ENCODE assay signal across 8 mouse cellular contexts in the genomic region with DNA sequence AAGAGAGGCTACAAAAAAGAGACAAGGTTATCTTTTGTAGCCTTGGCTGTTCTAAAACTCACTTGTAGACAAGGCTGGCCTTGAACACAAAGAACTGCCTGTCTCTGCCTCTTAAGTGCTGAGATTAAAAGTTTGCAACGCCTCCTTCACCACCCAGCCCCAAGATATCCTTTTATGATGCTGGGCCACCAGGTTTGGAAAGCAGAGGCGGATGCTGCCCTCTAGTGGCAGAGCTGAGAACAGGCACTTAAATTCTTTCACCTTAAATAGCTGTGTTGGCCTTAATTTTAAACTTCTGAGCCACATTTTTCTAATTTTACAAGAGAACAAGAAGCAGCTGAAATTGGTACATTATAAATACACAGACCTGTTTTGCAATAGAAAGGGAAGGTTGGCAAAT.
A peak's percentile ranks its signal among the peaks of the same experiment; 100 is the strongest.
DNase-seq lines count a peak whose midpoint lies in the region; ATAC-seq and TF ChIP-seq lines count a peak whose summit lies in the region.

No protein-coding gene starts in this region.

- TF ChIP-seq POLR2A in spleen, adult 2 months (IDR thresholded peaks at IDR 0.05; ENCODE audit: low read depth, low read length): no peak

- DNase-seq in forebrain, embryonic 10.5 days (ENCODE audit: extremely low spot score, low spot score): peak; percentile 34
- DNase-seq in spleen, adult 2 months (ENCODE audit: low read depth in 1 of 2, low spot score in 2 of 2): no peak
- no peak for DNase-seq in spleen, postnatal 4 days (ENCODE audit: low spot score in 2 of 2)
- peak; percentile 50 for DNase-seq in embryonic facial prominence, embryonic 14.5 days (ENCODE audit: low spot score)
- peak; percentile 21 for DNase-seq in thymus, postnatal 14 days
- DNase-seq in urinary bladder, adult 18-20 months (ENCODE audit: low spot score in 2 of 2): no peak

- ATAC-seq in forebrain, embryonic 15.5 days (replicated peaks): no peak
- ATAC-seq in embryonic facial prominence, embryonic 14.5 days (ENCODE audit: low read depth): no peak
- ATAC-seq in kidney, embryonic 15.5 days (replicated peaks; ENCODE audit: low FRiP score): no peak

- TF ChIP-seq CTCF in spleen, adult 2 months (IDR thresholded peaks at IDR 0.05; ENCODE audit: extremely low read depth, insufficient read depth, insufficient read length, insufficient replicate concordance): peak; percentile 52; the same call in 1 of the 2 replicates

- H3K9me3 ChIP-seq in forebrain, embryonic 10.5 days: no peaks in the 10 kb centered on the region
- no peaks in the 10 kb centered on the region for H3K9me3 ChIP-seq in forebrain, embryonic 15.5 days
- H3K9me3 ChIP-seq in embryonic facial prominence, embryonic 14.5 days (ENCODE audit: control insufficient read depth, low read length): no peaks in the 10 kb centered on the region
- no peaks in the 10 kb centered on the region for H3K9me3 ChIP-seq in kidney, embryonic 15.5 days (replicated peaks)

- H3K4me3 ChIP-seq in forebrain, embryonic 10.5 days: no peak overlapping the region
- no peak overlapping the region for H3K4me3 ChIP-seq in forebrain, embryonic 15.5 days
- no peak overlapping the region for H3K4me3 ChIP-seq in spleen, adult 2 months (ENCODE audit: extremely low read depth, insufficient read depth, insufficient read length)
- H3K4me3 ChIP-seq in embryonic facial prominence, embryonic 14.5 days (ENCODE audit: low read depth, low read length): no peak overlapping the region
- H3K4me3 ChIP-seq in kidney, embryonic 15.5 days (replicated peaks): no peak overlapping the region

- no peak overlapping the region for H3K27ac ChIP-seq in forebrain, embryonic 10.5 days
- H3K27ac ChIP-seq in forebrain, embryonic 15.5 days (replicated peaks): no peak overlapping the region
- no peak overlapping the region for H3K27ac ChIP-seq in spleen, adult 2 months (ENCODE audit: insufficient read depth, low read length)
- H3K27ac ChIP-seq in embryonic facial prominence, embryonic 14.5 days (replicated peaks; ENCODE audit: low read depth, low read length): no peak overlapping the region
- H3K27ac ChIP-seq in kidney, embryonic 15.5 days: no peak overlapping the region

- no peaks in the 10 kb centered on the region for H3K4me1 ChIP-seq in forebrain, embryonic 10.5 days
- no peaks in the 10 kb centered on the region for H3K4me1 ChIP-seq in forebrain, embryonic 15.5 days
- no peaks in the 10 kb centered on the region for H3K4me1 ChIP-seq in spleen, adult 2 months (ENCODE audit: control insufficient read depth, insufficient read depth, insufficient read length)
- no peaks in the 10 kb centered on the region for H3K4me1 ChIP-seq in embryonic facial prominence, embryonic 14.5 days (ENCODE audit: control insufficient read depth, insufficient read depth, low read length)
- H3K4me1 ChIP-seq in kidney, embryonic 15.5 days: no peaks in the 10 kb centered on the region

- no peaks in the 10 kb centered on the region for H3K36me3 ChIP-seq in forebrain, embryonic 10.5 days (replicated peaks)
- H3K36me3 ChIP-seq in forebrain, embryonic 15.5 days: no peaks in the 10 kb centered on the region
- no peaks in the 10 kb centered on the region for H3K36me3 ChIP-seq in spleen, adult 2 months (ENCODE audit: control insufficient read depth, insufficient read depth, low read length)
- no peaks in the 10 kb centered on the region for H3K36me3 ChIP-seq in embryonic facial prominence, embryonic 14.5 days (ENCODE audit: control insufficient read depth, insufficient read depth, low read length)
- no peaks in the 10 kb centered on the region for H3K36me3 ChIP-seq in kidney, embryonic 15.5 days

- H3K9ac ChIP-seq in forebrain, embryonic 15.5 days (replicated peaks): no peak overlapping the region
- H3K9ac ChIP-seq in embryonic facial prominence, embryonic 14.5 days (ENCODE audit: low read depth, low read length): no peak overlapping the region
- no peak overlapping the region for H3K9ac ChIP-seq in kidney, embryonic 15.5 days

- WGBS in forebrain, embryonic 10.5 days: 0% methylated on average over 2 of the region's 2 CpGs
- WGBS in forebrain, embryonic 15.5 days: 0% methylated on average over 2 of the region's 2 CpGs
- 7% methylated on average over 2 of the region's 2 CpGs for WGBS in spleen, adult 2 months
- WGBS in embryonic facial prominence, embryonic 14.5 days: 2% methylated on average over 2 of the region's 2 CpGs
- WGBS in kidney, embryonic 15.5 days: 9% methylated on average over 2 of the region's 2 CpGs

- peaks cover 44% of the 10 kb centered on the region for H3K27me3 ChIP-seq in forebrain, embryonic 10.5 days (ENCODE audit: poor library complexity, severe bottlenecking)
- H3K27me3 ChIP-seq in forebrain, embryonic 15.5 days: no peaks in the 10 kb centered on the region
- no peaks in the 10 kb centered on the region for H3K27me3 ChIP-seq in spleen, adult 2 months (ENCODE audit: control insufficient read depth, insufficient read depth, low read length)
- 0 out of 2 replicates have a peak, but pooled peaks cover 3% of the 10 kb centered on the region for H3K27me3 ChIP-seq in embryonic facial prominence, embryonic 14.5 days (replicated peaks; ENCODE audit: control insufficient read depth, insufficient read depth, low read length)
- H3K27me3 ChIP-seq in kidney, embryonic 15.5 days: peaks cover 36% of the 10 kb centered on the region

- H3K4me2 ChIP-seq in forebrain, embryonic 15.5 days (replicated peaks): no peak overlapping the region
- no peak overlapping the region for H3K4me2 ChIP-seq in embryonic facial prominence, embryonic 14.5 days (ENCODE audit: low read depth, low read length)
- H3K4me2 ChIP-seq in kidney, embryonic 15.5 days: no peak overlapping the region

Comparison
In these comparisons a context has a peak if more than half of its experiments do, and no peak if none do; other contexts are left out.
1. DNase-seq: peak in forebrain, embryonic 10.5 days (single experiment), embryonic facial prominence, embryonic 14.5 days (single experiment) and thymus, postnatal 14 days (single experiment); none in spleen, adult 2 months (0 of 2), spleen, postnatal 4 days (0 of 2) and urinary bladder, adult 18-20 months (0 of 2).